Comparison of ENCODE assay signal across 13 mouse cellular contexts in genomic region chr14:27371669-27372076, GRCm38 (mm10). TPM values are rescaled to one million over a fixed set of nuclear protein-coding genes. Genes with fewer than 3 reads are reported as not detected.
A peak's percentile ranks its signal among the peaks of the same experiment; 100 is the strongest.
DNase-seq lines count a peak whose midpoint lies in the region; ATAC-seq and TF ChIP-seq lines count a peak whose summit lies in the region.
"Had no signal": no experiment of that assay in that cellular context is flagged by ENCODE, and none has a peak within 500 bp of the region (broad histone marks: within the 10 kb centered on the region; RNA-seq: fewer than 3 reads in every experiment).

No protein-coding gene starts in this region.

- no peak for TF ChIP-seq POLR2A in limb, embryonic 14.5 days (IDR thresholded peaks at IDR 0.05; ENCODE audit: borderline replicate concordance, extremely low read depth, insufficient read depth, insufficient read length)

- no peak overlapping the region for H3K4me2 ChIP-seq in limb, embryonic 14.5 days (replicated peaks; ENCODE audit: low read depth, low read length, severe bottlenecking)
- H3K4me2 ChIP-seq in liver, embryonic 11.5 days: no peak overlapping the region
- H3K4me2 ChIP-seq: hindbrain, embryonic 15.5 days; midbrain, embryonic 11.5 days had no signal

- H3K27me3 ChIP-seq in limb, embryonic 14.5 days (ENCODE audit: control insufficient read depth, insufficient read depth, low read length): no peaks in the 10 kb centered on the region
- no peaks in the 10 kb centered on the region for H3K27me3 ChIP-seq in liver, embryonic 11.5 days (replicated peaks; ENCODE audit: control insufficient read depth, insufficient read depth, low read length)
- H3K27me3 ChIP-seq: hindbrain, embryonic 15.5 days had no signal

- ATAC-seq in limb, embryonic 14.5 days (ENCODE audit: low FRiP score, low read depth): no peak
- ATAC-seq in liver, embryonic 11.5 days (replicated peaks; ENCODE audit: low FRiP score): no peak

- 0 out of 2 replicates have a peak overlapping the region, but pooled peaks have one; percentile 48 for H3K27ac ChIP-seq in limb, embryonic 14.5 days (replicated peaks; ENCODE audit: low read depth, low read length)
- no peak overlapping the region for H3K27ac ChIP-seq in liver, embryonic 11.5 days (ENCODE audit: low read depth, low read length)
- H3K27ac ChIP-seq: hindbrain, embryonic 15.5 days; kidney, postnatal 0 days had no signal

- DNase-seq in heart, adult 9 months (ENCODE audit: low spot score in 2 of 2): peak; percentile 53 to 55
- no peak for DNase-seq in heart, postnatal 14 days
- DNase-seq in brain, adult 2 months (ENCODE audit: low read depth, low spot score): peak; percentile 91
- peak; percentile 87 for DNase-seq in cerebellum, adult 9-10 months
- no peak for DNase-seq in limb, embryonic 14.5 days (ENCODE audit: low spot score)
- DNase-seq in neural tube, embryonic 10.5 days (ENCODE audit: extremely low spot score, low spot score): no peak
- DNase-seq in liver, embryonic 11.5 days (ENCODE audit: low spot score): no peak
- DNase-seq: adrenal gland, postnatal 25 days; liver; retina, postnatal 1 day had no signal

- no peak overlapping the region for H3K9ac ChIP-seq in limb, embryonic 14.5 days (ENCODE audit: low read depth, low read length, severe bottlenecking)
- H3K9ac ChIP-seq in liver, embryonic 11.5 days (ENCODE audit: low read depth, low read length): no peak overlapping the region
- H3K9ac ChIP-seq: hindbrain, embryonic 15.5 days had no signal

- peaks cover 33% of the 10 kb centered on the region for H3K4me1 ChIP-seq in limb, embryonic 14.5 days (ENCODE audit: control insufficient read depth, insufficient read depth, low read length)
- H3K4me1 ChIP-seq in liver, embryonic 11.5 days (replicated peaks; ENCODE audit: control insufficient read depth, insufficient read depth, low read length): no peaks in the 10 kb centered on the region
- H3K4me1 ChIP-seq: hindbrain, embryonic 15.5 days had no signal

- WGBS in limb, embryonic 14.5 days: 49% methylated on average over 8 of the region's 8 CpGs
- WGBS in liver, embryonic 11.5 days: 72% methylated on average over 8 of the region's 8 CpGs

- H3K4me3 ChIP-seq in limb, embryonic 14.5 days (replicated peaks; ENCODE audit: low read length): no peak overlapping the region
- no peak overlapping the region for H3K4me3 ChIP-seq in liver, embryonic 11.5 days (ENCODE audit: low read depth, low read length)
- H3K4me3 ChIP-seq: hindbrain, embryonic 15.5 days had no signal

- H3K36me3 ChIP-seq in limb, embryonic 14.5 days (ENCODE audit: control insufficient read depth, insufficient read depth, low read length): no peaks in the 10 kb centered on the region
- no peaks in the 10 kb centered on the region for H3K36me3 ChIP-seq in liver, embryonic 11.5 days (ENCODE audit: control insufficient read depth, insufficient read depth, low read length)
- H3K36me3 ChIP-seq: hindbrain, embryonic 15.5 days had no signal

- intact Hi-C loops in heart, postnatal 14 days (cut with DNase I): no loop called here

- H3K9me3 ChIP-seq in limb, embryonic 14.5 days (ENCODE audit: control insufficient read depth, low read length): no peaks in the 10 kb centered on the region
- H3K9me3 ChIP-seq in liver, embryonic 11.5 days (ENCODE audit: control insufficient read depth, low read length): no peaks in the 10 kb centered on the region
- H3K9me3 ChIP-seq: hindbrain, embryonic 15.5 days had no signal

RNA-seq across cellular contexts. Expression of gene Fam208a, which starts 57.0 kb away (rescaled TPM):
- 10 to 100 TPM; 14.2 to 14.5 TPM for total RNA-seq in heart, postnatal 14 days (2021)
- 29.8 and 33.1 TPM in 2 replicates for polyA plus RNA-seq in limb, embryonic 14.5 days (2012; rRNA removed)
- polyA plus RNA-seq in limb, embryonic 14.5 days (2014; fragmentation: Nextera tagmentation; extraction: Ambion mirVana): 11.1 and 11.8 TPM in 2 replicates
- 11.0 and 11.4 TPM in 2 replicates for polyA plus RNA-seq in liver, embryonic 11.5 days (2014; fragmentation: Nextera tagmentation; extraction: Ambion mirVana)

Comparison
In these comparisons a context has a peak if more than half of its experiments do, and no peak if none do; other contexts are left out.
1. DNase-seq: peak in heart, adult 9 months (2 of 2), brain, adult 2 months (single experiment) and cerebellum, adult 9-10 months (single experiment); none in heart, postnatal 14 days (0 of 2), limb, embryonic 14.5 days (single experiment), neural tube, embryonic 10.5 days (single experiment) and liver, embryonic 11.5 days (single experiment).